Mouse (Mus musculus): ENCODE results near the gene Gna11. TPM values are rescaled to one million over a fixed set of nuclear protein-coding genes. Genes with fewer than 3 reads are reported as not detected.

Gene Gna11
- total RNA-seq, 4 experiments from 2014 or later = 99.3 to 110 (median 101) TPM

- no peak for DNase-seq (ENCODE audit: low spot score in 2 of 2)
These were observed 20.6 kb upstream of the Gna11 start for GRCm38 (mm10) chr10:81565257-81566228.

DNA sequence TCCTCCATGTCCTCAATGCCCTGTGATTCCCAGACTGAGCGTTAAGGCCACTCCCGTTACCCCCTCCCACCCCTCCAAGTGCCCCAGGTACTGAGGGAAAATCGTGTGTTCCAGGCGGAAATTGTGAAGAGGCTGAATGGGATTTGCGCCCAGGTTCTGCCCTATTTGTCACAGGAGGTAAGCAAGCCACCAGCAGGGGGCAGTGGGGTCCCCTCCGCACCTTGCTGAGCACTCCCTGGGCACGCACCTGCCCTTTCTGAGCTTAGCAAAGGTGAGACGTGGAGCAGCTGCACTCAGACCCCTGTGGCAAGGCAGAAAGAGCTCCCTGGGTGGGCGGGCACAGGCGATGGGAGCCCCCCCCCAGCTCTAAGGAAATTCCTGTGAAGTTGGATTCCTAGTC, 19.7 kb upstream of the Gna11 start:
- no peak for DNase-seq (ENCODE audit: low spot score in 2 of 2)

- DNase-seq (ENCODE audit: low spot score in 2 of 2) = no peak
These were observed 19.2 kb upstream of the Gna11 start for GRCm38 (mm10) chr10:81564216-81564615.

DNA sequence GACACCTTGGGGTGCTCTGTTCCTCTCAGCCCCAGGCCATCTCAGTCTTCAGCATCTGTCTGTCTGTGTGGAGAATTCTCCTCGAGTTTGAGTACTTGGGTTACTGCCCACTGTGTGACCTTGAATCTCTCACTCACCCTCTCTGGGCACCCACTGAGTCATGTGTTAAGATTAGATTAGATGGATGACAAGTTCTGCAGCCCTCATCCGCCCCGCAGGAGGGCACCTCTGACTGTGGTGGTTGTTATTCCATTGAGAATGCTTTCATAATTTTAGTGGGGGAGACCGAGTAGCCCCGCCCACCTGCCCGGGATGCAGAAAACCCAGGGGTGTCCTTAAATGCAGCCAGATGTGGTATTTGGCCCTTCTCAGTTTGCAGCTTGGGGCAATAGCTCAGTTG, 18.5 kb upstream of the Gna11 start:
- no peak for DNase-seq (ENCODE audit: low spot score in 2 of 2)

GRCm38 (mm10) chr10:81562411-81562810, 17.4 kb upstream of the Gna11 start:
- no peak for DNase-seq (ENCODE audit: low spot score in 2 of 2)

DNA sequence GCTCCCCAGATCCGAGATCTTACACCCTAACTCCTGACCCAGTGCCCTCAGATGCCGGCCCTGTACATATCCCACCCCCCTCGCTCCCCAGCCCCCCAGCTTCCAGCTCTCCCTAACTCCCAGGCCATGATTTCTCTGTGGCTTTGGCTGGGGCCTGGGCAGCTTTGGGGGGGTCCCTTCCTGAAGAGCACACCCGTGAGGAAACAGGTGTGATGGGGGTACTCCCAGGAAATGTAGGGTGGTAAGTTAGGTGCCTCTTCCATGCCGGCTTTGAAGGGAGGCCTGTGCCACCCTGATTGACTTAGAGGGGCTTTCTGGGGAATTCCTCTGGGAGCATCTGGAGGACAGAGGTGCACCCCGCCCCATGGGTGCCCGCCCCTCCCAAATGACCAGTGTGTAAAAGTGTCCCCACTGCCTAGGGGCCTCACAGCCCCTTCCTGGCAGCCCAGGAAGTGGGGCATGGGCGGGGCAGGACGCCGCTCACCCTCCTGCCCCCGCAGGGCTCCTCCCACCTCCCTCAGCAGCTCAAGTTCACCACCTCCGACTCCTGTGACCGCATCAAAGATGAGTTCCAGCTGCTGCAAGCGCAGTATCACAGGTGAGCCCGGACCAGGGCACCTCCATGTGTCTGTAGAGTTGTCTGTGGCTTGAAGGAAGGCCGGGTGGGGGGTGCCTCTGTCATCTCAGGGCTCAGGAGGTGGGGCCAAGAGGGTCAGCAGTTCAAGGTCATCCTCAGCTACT, 15.9 kb upstream of the Gna11 start:
- no peak for DNase-seq (ENCODE audit: low spot score in 2 of 2)

DNA sequence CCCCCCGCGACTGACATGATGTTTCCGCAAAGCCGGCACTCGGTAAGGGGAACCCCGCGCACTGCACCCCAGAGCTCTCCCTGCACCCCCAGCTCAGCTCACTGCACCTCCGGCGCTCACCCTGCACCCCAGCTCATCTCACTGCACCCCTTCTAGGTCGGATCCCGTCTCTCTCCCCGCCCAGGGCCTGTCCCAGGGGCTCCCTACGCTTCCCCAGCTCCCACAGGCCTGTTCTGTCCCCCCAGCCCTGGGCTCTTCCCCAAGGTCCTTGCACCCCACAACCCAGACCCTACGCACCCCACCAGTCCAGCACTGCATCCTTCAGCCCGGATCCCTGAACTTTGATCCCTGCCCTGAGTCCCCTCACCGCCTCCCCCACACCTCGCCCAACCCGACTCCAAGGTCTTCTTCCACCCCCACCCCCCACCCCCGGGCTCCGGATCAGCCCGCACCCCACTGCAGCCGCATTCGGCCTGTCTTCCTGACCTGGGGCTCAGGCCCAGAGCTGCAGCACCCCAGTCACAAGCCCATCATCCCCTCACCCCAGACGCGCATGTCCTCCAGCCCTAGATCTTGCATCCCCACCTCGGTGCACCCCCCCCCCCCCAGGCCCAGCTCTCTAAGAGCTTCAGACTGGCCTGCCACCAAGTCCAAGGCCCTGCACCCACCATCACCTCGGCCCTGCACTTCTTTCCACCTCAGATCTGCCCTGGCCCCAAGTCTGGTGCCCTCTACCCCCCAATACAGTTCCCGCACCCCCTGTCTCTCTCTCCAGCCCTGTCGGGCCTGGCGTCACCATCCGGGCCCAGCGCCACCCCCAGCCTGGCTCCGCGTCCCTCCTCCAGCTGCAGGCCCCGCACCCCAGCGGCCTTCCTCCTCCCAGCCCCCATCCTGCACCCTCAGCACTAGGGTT, 14.9 kb upstream of the Gna11 start:
- peak in 1 of 2 experiments; percentile 61 for DNase-seq (ENCODE audit: low spot score in 2 of 2)

GRCm38 (mm10) chr10:81559163-81559626, 14.2 kb upstream of the Gna11 start, which contains the start of gene Aes:
Gene Aes, plus strand, starts transcription at chr10:81559488.
- peak; percentile 59 to 69 for DNase-seq (ENCODE audit: low spot score in 2 of 2)

DNA sequence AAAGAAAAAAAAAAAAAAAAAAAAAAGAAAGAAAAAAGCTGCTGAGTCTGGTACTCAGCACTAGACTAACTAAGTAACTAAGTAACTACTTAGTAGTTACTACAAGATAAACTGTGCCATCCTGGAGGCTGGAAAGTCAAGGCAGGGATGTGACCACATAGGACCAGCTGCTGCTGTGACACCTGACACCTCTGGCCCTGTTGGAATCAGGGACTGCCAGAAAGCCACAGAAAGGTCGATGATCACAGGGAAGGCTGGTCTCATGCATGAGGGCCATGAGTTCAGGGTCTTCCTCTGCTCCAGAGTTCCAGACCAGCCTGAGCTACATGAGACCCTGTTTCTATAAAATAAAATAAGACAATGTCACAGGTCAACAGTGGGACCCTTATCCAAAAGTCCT, 12.5 kb upstream of the Gna11 start:
- no peak for DNase-seq (ENCODE audit: low spot score in 2 of 2)

- DNase-seq (ENCODE audit: low spot score in 2 of 2) = no peak
These were observed 11.3 kb upstream of the Gna11 start for GRCm38 (mm10) chr10:81556282-81556681.

DNA sequence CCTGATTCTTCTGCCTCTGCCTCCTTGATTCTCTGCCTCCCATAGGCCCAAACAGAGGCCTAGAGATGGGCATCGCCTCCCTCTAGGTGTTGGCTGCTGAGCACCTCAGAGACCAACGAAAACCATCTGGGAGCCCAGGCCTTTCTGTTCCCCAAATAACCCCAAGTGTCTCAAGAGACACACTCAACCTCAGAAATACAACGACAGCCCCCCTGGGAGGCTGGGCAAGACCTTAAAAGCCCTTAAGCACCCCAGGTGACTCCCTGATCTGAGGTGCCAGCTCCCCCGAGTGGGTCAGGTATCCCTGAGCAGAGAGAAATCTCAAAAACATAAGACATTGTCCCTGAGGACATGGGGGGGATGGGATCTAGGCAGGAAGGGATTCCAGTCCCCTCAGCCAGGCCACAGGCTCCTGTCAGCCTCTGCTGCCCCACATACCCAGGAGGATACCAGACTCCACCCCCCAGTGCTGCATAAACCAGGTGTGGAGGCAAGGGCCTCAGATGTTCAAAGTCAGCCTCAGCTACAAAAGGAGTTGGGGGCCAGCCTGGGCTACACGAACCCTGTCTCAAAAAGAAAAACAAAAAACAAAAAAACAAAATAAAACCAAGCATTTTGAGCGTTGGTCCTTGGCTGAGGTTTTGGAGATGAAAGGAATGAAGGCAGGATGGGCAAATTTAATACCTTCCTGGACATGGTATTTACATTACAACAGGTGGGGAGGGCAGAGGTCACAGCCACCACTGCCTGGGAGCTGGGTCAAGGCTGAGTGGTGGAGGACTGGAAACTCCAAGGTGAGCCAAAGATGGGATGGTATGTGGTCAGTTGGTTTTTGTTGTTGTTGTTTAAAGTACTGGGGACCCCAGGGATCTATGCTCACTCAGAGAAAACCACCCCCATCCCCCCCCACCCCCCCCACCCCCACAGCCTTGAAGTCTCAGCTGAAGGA, 9.1 kb upstream of the Gna11 start:
- DNase-seq (ENCODE audit: low spot score in 2 of 2) = no peak

DNA sequence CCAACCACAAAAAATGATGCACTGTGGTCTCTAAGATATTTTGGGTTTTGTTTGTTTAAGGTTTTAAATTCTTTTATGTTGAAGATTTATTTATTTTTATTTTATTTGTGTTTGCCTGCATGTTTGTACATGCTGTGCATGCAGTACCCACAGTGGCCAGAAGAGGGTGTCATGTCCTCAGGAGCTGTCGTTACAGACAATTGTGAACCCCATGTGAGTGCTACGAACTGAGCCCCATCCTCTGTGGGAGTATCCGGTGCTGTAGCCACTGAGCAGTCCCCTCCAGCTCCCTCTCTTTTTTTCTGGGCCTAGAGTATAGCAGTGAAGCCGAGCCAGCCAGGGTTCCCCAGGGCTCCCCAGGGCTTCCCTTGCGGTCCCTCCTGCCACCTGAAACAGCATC, 8.2 kb upstream of the Gna11 start:
- no peak for DNase-seq (ENCODE audit: low spot score in 2 of 2)

DNA sequence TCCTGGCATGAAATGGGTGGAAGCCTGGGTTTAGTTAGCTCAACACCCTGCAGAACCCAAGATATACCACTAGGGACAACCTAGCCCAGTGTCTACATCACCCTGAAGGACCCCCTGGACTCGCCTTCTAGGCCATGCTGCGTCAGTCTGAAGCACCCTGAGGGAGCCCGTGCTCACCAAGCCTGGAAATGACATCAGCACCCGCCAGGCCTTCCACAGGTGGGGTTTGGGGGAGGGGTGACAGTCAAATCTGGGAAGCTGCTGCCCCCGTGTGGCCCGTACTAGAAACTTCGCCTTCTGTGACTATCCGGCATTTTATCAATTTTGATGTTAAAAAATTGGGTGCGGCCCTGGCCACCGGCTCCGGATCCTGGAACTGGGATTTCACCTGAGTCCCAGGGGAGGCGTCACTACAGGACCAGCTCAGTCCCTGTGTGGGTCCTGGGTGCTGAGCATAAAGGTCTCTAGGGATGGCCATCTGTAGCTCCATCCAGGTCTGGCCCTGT, 6.7 kb upstream of the Gna11 start:
- DNase-seq (ENCODE audit: low spot score in 2 of 2) = peak; percentile 51 to 85

DNA sequence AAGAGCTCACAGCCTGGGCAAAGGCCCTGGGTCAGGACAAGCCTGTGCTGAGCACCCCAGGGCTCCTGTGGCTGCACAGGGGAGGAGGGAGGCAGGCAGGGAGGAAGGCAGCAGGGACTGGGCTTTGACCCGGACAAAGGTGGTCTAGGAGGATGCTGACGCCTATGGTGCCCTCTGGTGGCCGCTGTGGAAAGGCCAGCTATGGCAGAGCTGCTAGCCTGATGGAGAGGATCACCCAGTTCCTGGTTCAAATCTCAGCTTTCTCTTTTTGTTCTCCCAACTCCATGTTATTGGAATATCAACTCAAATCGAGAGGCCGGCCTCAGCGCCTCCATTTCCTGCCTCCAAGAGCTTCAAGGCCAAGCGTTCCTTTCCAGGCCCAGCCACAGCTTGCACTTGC, 5.3 kb upstream of the Gna11 start:
- DNase-seq (ENCODE audit: low spot score in 2 of 2) = no peak

GRCm38 (mm10) chr10:81548944-81549343, 4.0 kb upstream of the Gna11 start:
- no peak for DNase-seq (ENCODE audit: low spot score in 2 of 2)

GRCm38 (mm10) chr10:81546788-81547571, 2.0 kb upstream of the Gna11 start:
- no peak for DNase-seq (ENCODE audit: low spot score in 2 of 2)

- no peak for DNase-seq (ENCODE audit: low spot score in 2 of 2)
These were observed 1.3 kb upstream of the Gna11 start for GRCm38 (mm10) chr10:81546332-81546731.

DNA sequence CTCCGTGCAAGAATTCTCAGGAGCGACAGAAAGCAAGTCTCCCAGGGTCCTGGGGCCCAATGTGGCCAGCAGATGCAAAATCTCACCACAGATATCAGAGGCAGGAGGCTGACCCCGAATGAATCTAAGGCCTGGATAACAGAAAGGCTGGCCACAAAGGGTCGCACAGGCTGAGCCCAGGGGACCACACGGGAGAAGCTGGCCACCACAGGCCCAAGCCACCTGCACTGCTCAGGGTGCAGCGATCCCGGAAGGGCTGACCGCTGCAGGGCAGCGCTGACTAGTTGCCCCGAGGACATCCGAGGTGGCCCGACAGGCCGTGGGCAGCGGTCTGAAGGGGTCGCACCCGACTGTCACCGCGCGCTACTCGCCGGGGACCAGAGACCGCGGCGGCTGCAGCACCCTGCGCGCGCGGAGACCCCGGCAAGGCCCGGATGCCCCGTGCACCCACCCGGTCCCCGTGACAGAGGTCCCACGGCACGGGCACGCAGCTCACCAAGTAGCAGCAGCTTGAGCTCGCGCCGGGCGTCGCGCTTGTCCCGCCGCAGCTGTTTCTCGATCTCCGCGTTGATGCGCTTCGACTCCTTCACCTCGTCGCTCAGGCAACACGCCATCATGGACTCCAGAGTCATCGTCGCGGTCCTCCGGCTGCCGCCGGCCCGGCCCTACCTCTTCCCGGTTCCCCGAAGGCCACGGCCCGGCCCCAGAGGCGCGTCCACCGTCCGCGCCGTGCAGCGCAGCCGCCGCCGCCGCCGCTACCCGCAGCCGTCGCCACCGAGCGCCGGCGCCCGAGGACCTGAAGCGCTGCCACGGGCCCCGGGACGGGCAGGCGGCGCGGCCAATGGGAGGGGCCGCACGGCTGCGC, 462 bp downstream of the Gna11 start:
- DNase-seq (ENCODE audit: low spot score in 2 of 2) = no peak

All from left cerebral cortex, adult 8-10 months (tissue).